Mouse (Mus musculus): ENCODE results near the gene Notch1. TPM values are rescaled to one million over a fixed set of nuclear protein-coding genes. Genes with fewer than 3 reads are reported as not detected.

Gene Notch1
- polyA plus RNA-seq, 1 experiment from 2014 or later = 29.9 TPM

GRCm38 (mm10) chr2:26485278-26485677 lies 31.2 kb downstream of the Notch1 start:
- Histone ChIP-seq H3K27ac (replicated peaks; ENCODE audit: low read depth, low read length) (no peak overlapping the region), H3K4me1 (ENCODE audit: control insufficient read depth, insufficient read depth, low read length) (peaks cover 45% of the 10 kb centered on the region), H3K36me3 (ENCODE audit: control insufficient read depth, insufficient read depth, low read length) (peaks cover 46% of the 10 kb centered on the region), H3K9me3 (ENCODE audit: control insufficient read depth, low read length) (no peaks in the 10 kb centered on the region), H3K4me3 (ENCODE audit: low read depth, low read length) (no peak overlapping the region), H3K27me3 (replicated peaks; ENCODE audit: control insufficient read depth, insufficient read depth, low read length) (no peaks in the 10 kb centered on the region), H3K9ac (ENCODE audit: low read depth, low read length) (no peak overlapping the region), H3K4me2 (ENCODE audit: low read depth, low read length) (no peak overlapping the region)
- ATAC-seq (ENCODE audit: low read depth) (no peak), DNase-seq (ENCODE audit: low spot score) (no peak)
- 82% methylated on average over 9 of the region's 9 CpGs for WGBS

DNA sequence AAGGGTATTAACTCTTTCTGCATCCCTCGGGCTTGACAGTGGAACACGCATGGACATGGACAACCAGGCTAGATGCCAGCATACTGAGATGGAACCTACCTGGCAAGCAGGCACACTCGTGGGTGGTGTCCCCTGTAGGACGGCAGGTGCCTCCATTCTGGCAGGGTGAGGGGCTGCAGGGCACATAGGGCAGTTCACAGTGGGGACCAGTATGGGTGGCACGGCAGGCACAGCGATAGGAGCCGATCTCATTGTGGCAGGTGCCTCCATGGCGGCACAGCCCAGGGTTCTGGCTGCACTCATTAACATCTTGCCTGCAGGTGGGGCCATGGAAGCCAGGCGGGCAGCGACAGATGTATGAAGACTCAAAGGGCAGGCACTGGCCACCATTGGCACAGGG lies 32.3 kb downstream of the Notch1 start:
- Histone ChIP-seq H3K36me3 (ENCODE audit: control insufficient read depth, insufficient read depth, low read length) (peaks cover 57% of the 10 kb centered on the region), H3K9me3 (ENCODE audit: control insufficient read depth, low read length) (no peaks in the 10 kb centered on the region), H3K4me1 (ENCODE audit: control insufficient read depth, insufficient read depth, low read length) (peaks cover 34% of the 10 kb centered on the region), H3K9ac (ENCODE audit: low read depth, low read length) (no peak overlapping the region), H3K27me3 (replicated peaks; ENCODE audit: control insufficient read depth, insufficient read depth, low read length) (no peaks in the 10 kb centered on the region), H3K27ac (replicated peaks; ENCODE audit: low read depth, low read length) (no peak overlapping the region), H3K4me2 (ENCODE audit: low read depth, low read length) (no peak overlapping the region), H3K4me3 (ENCODE audit: low read depth, low read length) (no peak overlapping the region)
- 94% methylated on average over 10 of the region's 10 CpGs for WGBS
- DNase-seq (ENCODE audit: low spot score) (no peak), ATAC-seq (ENCODE audit: low read depth) (no peak)

DNA sequence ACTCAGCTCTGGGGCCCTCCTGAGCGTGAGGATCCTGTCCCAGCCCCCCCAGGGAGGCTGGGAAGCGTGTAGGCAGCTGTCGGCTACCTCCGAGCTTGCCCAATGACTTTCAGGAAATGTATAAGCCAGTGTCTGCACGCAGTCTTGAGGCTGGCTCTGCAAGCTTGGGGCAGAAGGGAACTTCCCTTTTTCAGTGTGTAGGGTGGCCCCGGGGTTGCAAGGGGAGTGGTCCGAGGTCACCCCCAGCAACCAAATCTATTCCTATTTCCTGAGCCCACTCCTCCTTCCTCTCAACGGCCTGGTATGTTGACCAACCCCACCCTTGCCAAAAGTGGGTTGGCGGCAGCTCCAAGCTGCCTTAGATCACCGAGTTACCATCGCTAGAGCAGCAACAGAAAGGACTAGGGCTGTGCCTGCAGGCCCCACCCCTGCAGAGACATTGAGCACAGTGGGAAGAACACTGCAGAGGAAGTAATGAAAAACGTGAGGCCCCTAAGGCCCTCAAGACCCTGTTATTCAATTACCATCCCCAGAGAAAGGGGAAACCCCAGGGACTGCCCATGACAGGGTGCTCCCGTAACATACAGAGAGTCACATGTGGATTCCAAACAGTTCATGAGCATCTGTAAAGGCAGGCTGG lies 33.1 kb downstream of the Notch1 start:
- no peak for ATAC-seq (ENCODE audit: low read depth)

GRCm38 (mm10) chr2:26482824-26483223 lies 33.6 kb downstream of the Notch1 start:
- no peaks in the 10 kb centered on the region for H3K9me3 ChIP-seq (ENCODE audit: control insufficient read depth, low read length)
- H3K27me3 ChIP-seq (replicated peaks; ENCODE audit: control insufficient read depth, insufficient read depth, low read length) = no peaks in the 10 kb centered on the region
- no peak for DNase-seq (ENCODE audit: low spot score)
- H3K36me3 ChIP-seq (ENCODE audit: control insufficient read depth, insufficient read depth, low read length) = peaks cover 70% of the 10 kb centered on the region
- 94% methylated on average over 3 of the region's 3 CpGs for WGBS
- no peak for ATAC-seq (ENCODE audit: low read depth)
- H3K27ac ChIP-seq (replicated peaks; ENCODE audit: low read depth, low read length) = no peak overlapping the region; the same call in 1 of the 2 replicates
- no peak overlapping the region for H3K4me3 ChIP-seq (ENCODE audit: low read depth, low read length)
- no peak overlapping the region for H3K9ac ChIP-seq (ENCODE audit: low read depth, low read length)
- peaks cover 21% of the 10 kb centered on the region for H3K4me1 ChIP-seq (ENCODE audit: control insufficient read depth, insufficient read depth, low read length)
- H3K4me2 ChIP-seq (ENCODE audit: low read depth, low read length) = no peak overlapping the region

More for the DNA sequence above, 33.1 kb downstream of the Notch1 start:
- Histone ChIP-seq H3K9ac (ENCODE audit: low read depth, low read length) (no peak overlapping the region), H3K4me3 (ENCODE audit: low read depth, low read length) (no peak overlapping the region), H3K27ac (replicated peaks; ENCODE audit: low read depth, low read length) (no peak overlapping the region; the same call in 1 of the 2 replicates), H3K4me1 (ENCODE audit: control insufficient read depth, insufficient read depth, low read length) (peaks cover 26% of the 10 kb centered on the region), H3K9me3 (ENCODE audit: control insufficient read depth, low read length) (no peaks in the 10 kb centered on the region), H3K27me3 (replicated peaks; ENCODE audit: control insufficient read depth, insufficient read depth, low read length) (no peaks in the 10 kb centered on the region), H3K4me2 (ENCODE audit: low read depth, low read length) (no peak overlapping the region), H3K36me3 (ENCODE audit: control insufficient read depth, insufficient read depth, low read length) (peaks cover 65% of the 10 kb centered on the region)
- WGBS = 61% methylated on average over 13 of the region's 13 CpGs
- no peak for DNase-seq (ENCODE audit: low spot score)

DNA sequence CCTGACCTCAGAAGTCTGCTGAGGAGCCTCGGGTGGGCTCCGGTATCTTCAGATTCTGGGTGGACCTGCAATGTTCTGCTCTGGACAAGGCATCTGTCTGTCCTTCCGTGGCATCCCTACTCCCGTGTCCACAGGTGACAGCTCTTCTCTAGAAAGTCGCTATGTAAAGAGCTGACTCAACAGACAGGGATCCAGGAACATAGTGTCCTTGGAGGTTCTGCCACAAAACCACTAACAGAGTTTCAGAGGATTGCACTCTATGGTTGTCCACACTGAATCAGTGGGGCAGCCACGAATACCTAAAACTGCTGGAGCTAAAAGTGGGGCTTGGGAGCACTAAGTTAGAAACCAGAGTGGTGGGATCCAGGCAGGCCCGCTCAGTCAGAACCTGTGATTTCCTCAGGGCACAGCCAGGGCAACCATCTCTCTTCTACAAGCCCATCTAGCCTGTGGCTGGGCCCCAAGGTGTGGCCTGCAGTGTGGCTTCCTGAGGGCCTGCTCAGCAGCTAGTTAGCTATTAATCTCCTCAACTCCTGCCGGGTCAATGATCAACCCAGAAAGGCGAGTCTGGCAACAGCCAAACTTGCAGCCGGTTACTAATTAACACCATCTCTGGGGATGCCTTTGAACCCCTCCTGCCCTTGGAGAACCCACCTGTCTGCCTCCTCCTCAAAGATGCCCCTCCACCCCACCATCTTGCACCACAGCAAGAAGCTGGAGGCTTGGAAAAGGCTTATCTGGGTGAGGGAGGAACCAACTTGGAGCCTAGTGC lies 34.6 kb downstream of the Notch1 start:
- Histone ChIP-seq H3K9me3 (ENCODE audit: control insufficient read depth, low read length) (no peaks in the 10 kb centered on the region), H3K4me1 (ENCODE audit: control insufficient read depth, insufficient read depth, low read length) (peaks cover 11% of the 10 kb centered on the region), H3K36me3 (ENCODE audit: control insufficient read depth, insufficient read depth, low read length) (peaks cover 79% of the 10 kb centered on the region), H3K27me3 (replicated peaks; ENCODE audit: control insufficient read depth, insufficient read depth, low read length) (no peaks in the 10 kb centered on the region), H3K27ac (replicated peaks; ENCODE audit: low read depth, low read length) (no peak overlapping the region), H3K9ac (ENCODE audit: low read depth, low read length) (no peak overlapping the region), H3K4me2 (ENCODE audit: low read depth, low read length) (no peak overlapping the region), H3K4me3 (ENCODE audit: low read depth, low read length) (no peak overlapping the region)
- DNase-seq (ENCODE audit: low spot score) = no peak
- no peak for ATAC-seq (ENCODE audit: low read depth)
- 74% methylated on average over 10 of the region's 10 CpGs for WGBS

DNA sequence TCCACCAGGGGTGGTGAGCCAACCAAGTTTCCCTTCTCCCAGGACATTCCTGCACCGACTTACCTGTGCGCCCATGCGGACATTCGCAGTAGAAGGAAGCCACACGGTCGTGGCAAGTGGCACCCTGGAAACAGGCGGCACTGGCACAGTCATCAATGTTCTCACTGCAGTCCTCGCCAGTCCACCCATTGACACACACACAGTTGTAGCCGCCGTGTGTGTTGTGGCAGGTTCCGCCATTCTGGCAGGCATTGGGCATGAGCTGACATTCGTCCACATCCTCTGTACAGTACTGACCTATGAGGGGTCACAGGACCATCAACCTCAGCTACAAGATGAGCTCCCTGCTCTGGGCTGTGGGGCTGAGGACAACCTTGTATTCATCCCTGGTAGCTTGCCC lies 35.6 kb downstream of the Notch1 start:
- H3K4me3 ChIP-seq (ENCODE audit: low read depth, low read length) = no peak overlapping the region
- no peaks in the 10 kb centered on the region for H3K27me3 ChIP-seq (replicated peaks; ENCODE audit: control insufficient read depth, insufficient read depth, low read length)
- H3K36me3 ChIP-seq (ENCODE audit: control insufficient read depth, insufficient read depth, low read length) = peaks cover 89% of the 10 kb centered on the region
- H3K4me1 ChIP-seq (ENCODE audit: control insufficient read depth, insufficient read depth, low read length) = peaks cover 2% of the 10 kb centered on the region; the same call in 1 of the 2 replicates
- WGBS = 92% methylated on average over 12 of the region's 12 CpGs
- DNase-seq (ENCODE audit: low spot score) (no peak), ATAC-seq (ENCODE audit: low read depth) (no peak)
- no peak overlapping the region for H3K4me2 ChIP-seq (ENCODE audit: low read depth, low read length)
- H3K9ac ChIP-seq (ENCODE audit: low read depth, low read length) = no peak overlapping the region
- no peak overlapping the region for H3K27ac ChIP-seq (replicated peaks; ENCODE audit: low read depth, low read length)
- H3K9me3 ChIP-seq (ENCODE audit: control insufficient read depth, low read length) = no peaks in the 10 kb centered on the region

- 85% methylated on average over 2 of the region's 2 CpGs for WGBS
- Histone ChIP-seq H3K4me2 (ENCODE audit: low read depth, low read length) (no peak overlapping the region), H3K9me3 (ENCODE audit: control insufficient read depth, low read length) (no peaks in the 10 kb centered on the region), H3K36me3 (ENCODE audit: control insufficient read depth, insufficient read depth, low read length) (peaks cover 96% of the 10 kb centered on the region), H3K27ac (replicated peaks; ENCODE audit: low read depth, low read length) (no peak overlapping the region), H3K9ac (ENCODE audit: low read depth, low read length) (no peak overlapping the region), H3K27me3 (replicated peaks; ENCODE audit: control insufficient read depth, insufficient read depth, low read length) (no peaks in the 10 kb centered on the region), H3K4me3 (ENCODE audit: low read depth, low read length) (no peak overlapping the region), H3K4me1 (ENCODE audit: control insufficient read depth, insufficient read depth, low read length) (no peaks in the 10 kb centered on the region; the same call in 1 of the 2 replicates)
- ATAC-seq (ENCODE audit: low read depth) = no peak
- DNase-seq (ENCODE audit: low spot score) = no peak
Observed at GRCm38 (mm10) chr2:26478685-26479205, 37.7 kb downstream of the Notch1 start.

DNA sequence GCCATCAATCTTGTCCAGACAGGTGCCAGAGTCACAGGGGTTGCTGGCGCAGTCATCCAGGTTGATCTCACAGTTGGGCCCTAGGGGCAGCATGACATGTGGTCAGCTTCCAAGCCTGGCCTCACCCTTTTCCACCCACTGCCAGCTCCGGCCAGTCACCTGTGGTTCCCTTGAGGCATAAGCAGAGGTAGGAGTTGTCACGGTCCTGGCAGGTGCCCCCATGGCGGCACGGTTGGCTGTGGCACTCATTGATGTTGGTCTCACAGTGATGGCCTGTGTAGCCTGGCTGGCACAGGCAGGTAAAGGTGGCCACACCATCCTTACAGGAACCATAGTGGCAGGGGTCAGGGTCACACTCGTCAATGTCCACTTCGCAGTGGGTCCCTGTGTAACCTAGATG lies 38.6 kb downstream of the Notch1 start:
- Histone ChIP-seq H3K4me3 (ENCODE audit: low read depth, low read length) (no peak overlapping the region), H3K4me2 (ENCODE audit: low read depth, low read length) (no peak overlapping the region), H3K4me1 (ENCODE audit: control insufficient read depth, insufficient read depth, low read length) (no peaks in the 10 kb centered on the region), H3K27me3 (replicated peaks; ENCODE audit: control insufficient read depth, insufficient read depth, low read length) (no peaks in the 10 kb centered on the region), H3K36me3 (ENCODE audit: control insufficient read depth, insufficient read depth, low read length) (peaks cover 96% of the 10 kb centered on the region), H3K9me3 (ENCODE audit: control insufficient read depth, low read length) (no peaks in the 10 kb centered on the region), H3K9ac (ENCODE audit: low read depth, low read length) (no peak overlapping the region), H3K27ac (replicated peaks; ENCODE audit: low read depth, low read length) (no peak overlapping the region)
- DNase-seq (ENCODE audit: low spot score) = no peak
- ATAC-seq (ENCODE audit: low read depth) = no peak
- WGBS = 94% methylated on average over 7 of the region's 7 CpGs
